Mouse (Mus musculus) thymus, adult 2 months (tissue): ENCODE results near the gene Vrk2. TPM values are rescaled to one million over a fixed set of nuclear protein-coding genes. Genes with fewer than 3 reads are reported as not detected.

ENCODE experiments used
- DNase-seq: peaks from one replicate; pipeline ENCODE4 v3.0.0; 2021
- H3K27ac ChIP-seq: fragments of 200-500 bp; 2 replicates; pipeline ENCODE4 v1.5.1; 2012; ENCODE audit warnings: low read length, control low read depth; ENCODE audit not compliant: control insufficient read depth, insufficient read depth
- H3K27me3 ChIP-seq: fragments of 200-500 bp; 2 replicates; pipeline ENCODE4 v1.6.1; 2012; ENCODE audit warnings: mild to moderate bottlenecking, low read length, moderate library complexity, mixed read lengths; ENCODE audit not compliant: control insufficient read depth, insufficient read depth
- H3K36me3 ChIP-seq: fragments of 200-500 bp; 2 replicates; pipeline ENCODE4 v1.6.1; 2012; ENCODE audit warnings: mild to moderate bottlenecking, low read length, moderate library complexity; ENCODE audit not compliant: control insufficient read depth, insufficient read depth
- H3K4me1 ChIP-seq: fragments of 200-500 bp; replicated peaks from 2 replicates; pipeline ENCODE4 v1.6.1; 2012; ENCODE audit warnings: low read length; ENCODE audit not compliant: control insufficient read depth, insufficient read depth
- H3K4me3 ChIP-seq: fragments of 200-500 bp; 2 replicates; pipeline ENCODE4 v1.5.1; 2012; ENCODE audit warnings: mild to moderate bottlenecking, low read length, control low read depth, moderate library complexity; ENCODE audit not compliant: control insufficient read depth, insufficient read depth
- CTCF ChIP-seq: fragments of 200-500 bp; IDR thresholded peaks from 2 replicates; pipeline ENCODE4 v1.5.1; 2012; ENCODE audit warnings: mild to moderate bottlenecking, control low read depth, low read length, moderate library complexity, borderline replicate concordance; ENCODE audit not compliant: control insufficient read depth, poor library complexity, insufficient read depth; ENCODE audit errors: extremely low read depth
- POLR2A ChIP-seq: fragments of 200-500 bp; IDR thresholded peaks from 2 replicates; pipeline ENCODE4 v1.6.1; 2012; ENCODE audit warnings: mild to moderate bottlenecking, low read length, control low read depth, moderate library complexity; ENCODE audit not compliant: control insufficient read depth, poor library complexity, insufficient read depth; ENCODE audit errors: extremely low read depth
- WGBS: fragments of 180-500 bp; shearing (Covaris S2); methylation state at CpG from one replicate; pipeline ENCODE4 v1.1.7; 2018; 5-methylcytosine and 5-hydroxymethylcytosine counted together
- polyA plus RNA-seq: library from polyadenylated mRNA; depleted of rRNA; stranded (reverse); fragments of >200 nt; gene quantifications from 2 replicates; pipeline ENCODE4 v1.2.3, GENCODE M21; 2012; rRNA removed

The Vrk2 gene
- polyA plus RNA-seq, 1 experiment: 4.6 TPM

DNA sequence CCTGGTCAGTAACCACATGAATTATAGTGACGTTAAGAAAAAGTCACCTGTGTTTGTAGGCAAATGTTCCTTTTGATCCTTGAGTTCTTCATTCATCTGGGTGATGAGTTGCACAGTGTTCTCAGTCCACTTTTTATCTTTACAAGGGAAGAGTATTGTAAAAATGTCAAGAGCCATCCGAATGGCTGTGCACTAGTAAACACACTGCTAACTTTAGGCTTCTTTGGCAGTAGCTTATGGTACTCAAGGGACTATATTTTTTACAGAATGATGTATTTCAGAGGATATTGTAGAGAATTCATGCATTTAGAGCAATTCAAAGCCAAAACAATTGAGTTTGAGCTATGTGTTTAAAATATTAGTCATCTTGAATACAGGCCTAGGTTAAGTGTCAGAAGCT is 172.3 kb downstream of the Vrk2 start:
- no peak for TF ChIP-seq CTCF
- no peak for TF ChIP-seq POLR2A
- Histone ChIP-seq H3K27me3 (no peaks in the 10 kb centered on the region), H3K27ac (no peak overlapping the region), H3K4me3 (no peak overlapping the region), H3K36me3 (no peaks in the 10 kb centered on the region), H3K4me1 (no peaks in the 10 kb centered on the region)
- no peak for DNase-seq
- WGBS: 89% methylated on average over 2 of the region's 2 CpGs

Other genes with a start within 250 kb of the Vrk2 start
- gene Fancl, start 207.9 kb downstream of the Vrk2 start, polyA plus RNA-seq: 4.0 and 4.7 TPM in 2 replicates
- gene Gm6899, start 758 bp downstream of the Vrk2 start, polyA plus RNA-seq: not detected in 2 replicates